Mouse (Mus musculus) induced T-regulatory cell, adult 2 months (primary cell): ENCODE measurements at regions not wholly inside any gene's neighbourhood (a gene's known extent, or its start where the extent isn't known, plus 50 kb on each side); places are given as distances from the start of the nearest gene placed in this dataset.

Experiments used
- DNase-seq: peaks from one replicate; pipeline ENCODE4 v3.0.0-alpha.2; 2012; ENCODE audit warnings: low read depth

GRCm38 (mm10) chr13:53800978-53801377 lies 254.5 kb downstream of the Drd1 start:
- DNase-seq = no peak

DNA sequence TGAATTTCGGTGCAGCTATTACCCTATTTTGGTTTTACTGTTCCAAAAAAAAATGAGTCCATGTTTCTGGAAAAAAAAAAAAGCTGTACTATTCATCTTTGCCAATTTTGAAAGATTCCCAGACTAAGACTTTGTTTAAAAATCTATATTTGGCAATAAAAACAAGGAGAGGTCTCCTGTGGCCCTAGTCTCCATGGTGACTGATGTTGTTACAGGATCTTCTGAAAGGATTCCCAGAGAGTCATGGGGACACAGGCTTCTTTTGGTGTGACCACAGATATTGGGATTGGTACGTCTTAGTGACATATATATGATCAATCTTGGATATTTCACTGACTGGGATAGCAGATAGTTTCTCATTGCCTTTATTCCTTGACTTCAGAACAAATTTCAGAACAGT lies 266.7 kb downstream of the Drd1 start:
- DNase-seq = no peak

DNA sequence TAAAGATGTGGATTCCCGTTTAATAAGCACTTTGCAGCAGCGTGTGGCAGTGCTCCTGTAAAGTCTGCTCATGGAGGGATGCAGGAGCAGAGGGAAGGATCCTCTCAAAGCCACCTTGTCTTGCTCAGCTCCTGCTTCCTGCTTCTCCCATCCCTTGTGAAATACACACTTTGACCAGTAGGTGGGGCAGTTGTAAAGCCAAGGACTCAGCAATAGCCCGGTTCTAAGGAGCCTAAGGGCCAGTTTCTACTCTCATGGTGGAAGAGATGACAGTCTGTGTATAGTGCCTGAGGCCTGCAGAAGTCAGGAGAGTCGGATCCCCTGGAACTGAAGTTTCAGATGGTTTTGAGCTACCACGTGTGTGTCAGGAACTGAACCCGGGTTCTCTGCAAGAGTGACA lies 272.0 kb downstream of the Drd1 start:
- peak; percentile 46 for DNase-seq

DNA sequence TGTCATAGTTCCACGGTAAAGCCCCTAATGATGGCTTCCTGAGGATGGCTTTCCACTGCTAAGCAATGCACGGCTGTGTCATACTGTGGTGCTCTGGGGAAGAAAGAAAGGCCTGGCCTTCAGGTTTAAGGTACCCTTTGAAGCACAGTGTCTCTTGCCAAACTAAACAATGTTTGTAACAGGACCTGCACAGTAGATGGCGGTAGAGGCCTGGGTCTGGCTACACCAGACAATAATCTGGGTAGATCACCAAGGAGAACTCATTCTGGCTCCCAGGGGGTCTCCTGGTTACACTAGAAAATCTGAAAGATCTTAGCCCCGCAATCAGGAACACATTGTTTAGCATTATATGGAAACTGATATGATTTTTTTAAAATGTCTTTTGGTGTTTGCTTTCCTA lies 276.4 kb downstream of the Drd1 start:
- no peak for DNase-seq

GRCm38 (mm10) chr13:53776421-53776820 lies 279.1 kb downstream of the Drd1 start:
- no peak for DNase-seq

DNA sequence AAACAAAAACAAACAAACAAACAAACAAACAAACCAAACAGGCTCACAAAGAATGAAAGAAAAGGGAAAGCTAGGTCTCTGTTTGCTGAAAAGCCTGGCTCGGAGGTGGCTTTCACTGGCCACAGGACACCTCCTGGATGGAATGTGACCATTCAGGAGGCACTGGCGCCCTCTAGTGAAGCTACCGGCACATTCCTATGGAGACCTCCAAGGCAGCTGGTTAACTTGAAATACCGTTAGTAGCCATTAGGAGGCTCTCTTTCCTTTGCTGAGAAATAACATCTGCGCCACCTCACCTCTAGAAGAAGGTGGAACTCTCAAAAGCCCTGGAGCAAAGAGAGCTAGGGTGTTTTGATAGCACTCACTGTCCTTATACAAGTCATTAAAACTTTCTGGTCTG lies 279.8 kb downstream of the Drd1 start:
- peak; percentile 28 for DNase-seq

GRCm38 (mm10) chr13:53764613-53765243 lies 290.8 kb downstream of the Drd1 start:
- DNase-seq = peak; percentile 18

GRCm38 (mm10) chr13:53757576-53758237 lies 284.8 kb upstream of the Msx2 start:
- no peak for DNase-seq

DNA sequence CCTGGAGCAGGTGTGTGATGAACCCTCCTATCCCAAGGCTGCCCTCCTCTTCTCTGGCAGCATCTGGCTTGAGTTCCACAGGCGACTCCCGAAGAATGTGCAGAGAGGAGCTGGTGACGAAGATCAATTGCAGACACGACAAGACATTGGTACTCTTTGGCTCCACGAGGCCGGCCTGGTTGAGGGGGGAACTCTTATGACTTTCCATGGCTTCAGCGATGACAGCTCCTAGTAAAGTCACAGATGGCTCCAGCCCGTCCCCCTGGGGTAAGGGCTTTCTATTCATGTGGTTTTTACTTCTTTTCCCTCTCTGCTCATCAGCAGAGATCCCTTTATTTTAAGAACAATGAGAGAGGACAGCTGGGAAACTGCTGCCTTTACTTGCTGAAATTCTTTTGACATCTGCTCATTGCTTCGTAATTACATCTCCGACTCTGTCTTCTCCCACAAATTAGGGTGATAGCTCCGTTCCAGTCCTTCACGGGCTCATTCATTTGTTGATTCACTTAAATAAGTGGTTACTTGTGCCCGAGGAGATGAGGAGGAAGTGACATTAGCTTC lies 284.2 kb upstream of the Msx2 start:
- DNase-seq = no peak

DNA sequence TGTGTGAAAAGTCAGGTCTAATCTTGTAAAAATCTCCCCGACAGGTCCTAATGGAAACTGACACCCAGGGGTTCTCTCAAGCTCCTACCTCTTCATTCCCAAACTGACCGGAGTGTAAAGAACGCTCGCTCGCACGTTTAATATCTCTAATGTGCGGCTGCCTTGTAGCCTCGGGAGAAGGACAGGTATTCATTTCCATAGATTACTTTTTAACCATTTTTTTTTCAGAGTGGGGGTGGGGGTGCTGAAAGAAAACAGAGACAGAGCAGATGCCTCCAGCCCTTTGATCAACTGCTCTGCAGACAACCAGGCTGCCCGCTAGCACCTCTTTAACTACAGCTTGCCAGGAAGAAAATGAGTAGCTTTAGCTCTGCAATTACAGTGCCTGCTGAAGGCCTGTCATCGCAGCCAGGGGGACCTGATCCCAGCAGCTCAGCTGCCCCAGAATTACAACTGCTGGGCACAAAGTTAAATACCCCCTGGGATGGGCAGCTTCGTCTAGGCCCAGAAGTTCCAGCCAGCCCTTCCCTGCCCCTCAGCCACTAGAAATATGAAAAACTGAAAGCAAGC lies 282.3 kb upstream of the Msx2 start:
- DNase-seq = no peak

GRCm38 (mm10) chr13:53753049-53753448 lies 280.2 kb upstream of the Msx2 start:
- DNase-seq = no peak

- DNase-seq = no peak
Observed at GRCm38 (mm10) chr13:53740981-53741380, 268.1 kb upstream of the Msx2 start.

DNA sequence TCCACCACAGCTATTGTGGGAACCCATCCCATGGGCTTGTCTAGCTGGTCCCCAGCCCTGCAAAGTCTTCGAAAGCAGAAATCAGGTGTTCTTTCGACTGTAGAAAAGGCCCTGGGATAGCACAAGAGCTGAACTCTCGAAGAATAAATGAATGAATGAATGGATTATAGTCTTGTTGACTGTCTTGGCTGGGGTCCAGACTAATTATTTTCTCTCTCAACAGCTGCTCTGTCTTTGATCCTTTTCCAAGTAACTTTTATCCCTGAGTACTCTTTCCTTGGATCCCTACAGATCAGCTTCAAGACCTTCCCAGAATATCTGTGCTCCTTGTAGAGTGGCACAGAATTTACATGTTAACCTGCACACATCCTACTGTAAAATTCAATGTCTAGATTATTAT lies 266.3 kb upstream of the Msx2 start:
- DNase-seq = no peak

GRCm38 (mm10) chr13:53734944-53735343 lies 262.1 kb upstream of the Msx2 start:
- DNase-seq = no peak

DNA sequence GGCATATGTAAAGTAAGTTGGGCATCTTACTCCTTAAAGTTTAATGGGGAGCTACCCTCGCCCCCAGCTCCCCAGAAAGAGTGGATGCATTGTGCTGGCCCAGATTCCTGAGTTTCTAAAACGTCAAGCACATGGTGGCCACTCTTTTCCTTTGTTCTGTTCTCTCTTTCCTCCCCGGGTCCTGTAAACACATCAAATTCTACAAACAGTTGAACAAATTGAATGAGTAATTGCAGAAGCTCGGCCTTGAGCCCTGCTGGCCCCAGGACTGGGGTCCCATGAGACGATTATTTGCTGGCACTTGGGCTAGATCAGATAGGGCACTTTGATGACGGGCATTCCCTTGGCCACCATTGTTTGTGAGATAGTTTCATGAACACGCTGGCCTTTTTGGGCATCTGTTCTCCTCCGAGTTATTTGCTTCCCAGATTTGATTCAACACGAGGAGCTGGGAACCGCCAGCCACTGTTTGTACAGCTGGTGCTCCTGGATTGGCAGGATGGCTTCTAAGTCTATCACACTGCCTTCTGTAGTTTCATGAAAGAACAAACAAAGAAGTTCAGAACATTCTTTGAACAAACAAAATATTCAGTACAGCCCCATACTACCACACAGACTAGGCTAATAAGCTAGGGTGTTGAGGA lies 257.5 kb upstream of the Msx2 start:
- DNase-seq = no peak

GRCm38 (mm10) chr13:53729848-53730247 lies 257.0 kb upstream of the Msx2 start:
- no peak for DNase-seq

DNA sequence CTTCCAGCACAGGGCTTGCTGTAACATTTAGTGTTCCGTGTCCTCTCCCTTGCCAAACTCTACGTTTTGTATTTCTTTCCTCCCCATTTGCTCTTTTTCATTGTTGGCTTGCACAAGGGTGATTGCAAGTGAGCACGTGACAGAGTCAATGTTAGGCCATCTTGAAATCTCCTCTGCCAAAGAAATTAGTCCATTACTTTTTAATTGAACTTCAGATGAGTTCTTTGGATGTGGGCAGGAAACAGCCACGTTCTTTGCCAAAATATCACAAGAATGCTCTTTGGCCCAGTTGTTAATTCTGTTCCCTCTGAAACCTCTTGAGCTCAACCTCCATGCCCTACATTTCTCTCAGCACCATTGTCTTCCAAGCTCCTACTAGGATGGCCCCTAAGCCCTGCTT lies 253.2 kb upstream of the Msx2 start:
- DNase-seq = no peak

DNA sequence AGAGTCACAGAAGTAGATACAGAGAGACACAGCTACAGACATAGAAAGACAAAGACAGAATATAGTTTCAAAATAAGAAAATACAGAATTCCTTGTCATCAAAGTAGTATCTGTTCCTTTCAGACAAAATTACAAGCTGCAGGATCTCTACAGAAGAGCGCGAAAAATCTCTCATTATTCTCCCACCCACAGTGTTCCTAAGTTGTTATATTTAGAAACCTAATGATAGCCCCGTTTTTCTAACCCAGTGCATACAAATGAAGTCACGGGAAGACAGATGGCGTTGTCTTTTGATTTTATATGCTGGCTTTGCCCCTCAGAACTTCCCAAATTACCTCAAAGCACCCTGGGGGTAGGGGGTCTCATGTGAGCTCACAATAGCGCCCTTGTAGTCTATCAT lies 250.0 kb upstream of the Msx2 start:
- no peak for DNase-seq

GRCm38 (mm10) chr13:53721038-53721463 lies 248.2 kb upstream of the Msx2 start:
- DNase-seq = no peak

DNA sequence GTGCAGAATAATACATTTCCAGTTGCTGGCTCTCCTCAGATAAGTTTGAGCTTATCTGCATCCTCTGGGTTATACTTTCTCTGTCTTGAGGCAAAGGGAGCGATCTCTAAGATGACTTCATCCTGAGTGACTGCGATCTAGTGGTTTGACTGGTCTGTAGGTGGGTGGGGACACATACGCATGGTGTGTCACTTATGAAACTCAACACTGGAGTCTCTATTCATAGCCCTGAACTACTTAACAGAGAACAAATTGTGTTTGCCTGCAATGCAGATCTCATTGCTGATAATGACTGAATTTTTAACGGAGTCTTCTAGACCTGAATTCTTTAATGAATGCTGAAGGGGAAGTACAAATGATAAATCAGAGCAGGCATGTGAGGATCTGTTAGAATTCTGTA lies 244.7 kb upstream of the Msx2 start:
- DNase-seq = no peak

GRCm38 (mm10) chr13:53717086-53717485 lies 244.2 kb upstream of the Msx2 start:
- DNase-seq = no peak

- DNase-seq = no peak
Observed at GRCm38 (mm10) chr13:53709062-53709461, 236.2 kb upstream of the Msx2 start.

GRCm38 (mm10) chr13:53707548-53707947 lies 234.7 kb upstream of the Msx2 start:
- DNase-seq = no peak
